Mouse (Mus musculus): ENCODE results near the gene Polr3e. TPM values are rescaled to one million over a fixed set of nuclear protein-coding genes. Genes with fewer than 3 reads are reported as not detected.
"Not testable (repeated sequence)": the region's sequence is repeated elsewhere in the genome, so short reads cannot be mapped to it uniquely, and the experiment has no call there.

The Polr3e gene
- polyA plus RNA-seq, 1 experiment = 26.3 TPM

DNA sequence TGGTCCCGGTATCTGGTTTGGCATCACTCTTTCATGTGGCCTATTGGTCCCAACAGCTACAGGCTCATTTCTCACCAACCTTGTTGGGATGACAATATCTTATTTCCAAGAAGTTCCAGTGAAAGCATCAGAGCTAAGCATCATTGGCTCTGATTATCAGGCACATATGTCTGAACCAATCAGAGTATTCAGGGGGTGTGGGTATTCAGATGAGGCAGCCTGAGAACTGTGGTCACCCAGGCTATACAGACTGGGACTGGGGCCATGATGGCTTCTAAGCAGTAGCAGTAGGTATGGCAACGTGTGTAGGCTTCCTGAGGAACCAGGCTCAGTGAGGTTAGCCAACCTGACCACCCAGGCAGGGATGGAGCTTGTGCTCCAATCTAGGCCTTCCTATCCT, 36.1 kb upstream of the Polr3e start:
- no peak for DNase-seq (ENCODE audit: low read depth)

GRCm38 (mm10) chr7:120882674-120883073, 34.9 kb upstream of the Polr3e start:
- no peak for TF ChIP-seq CTCF (IDR thresholded peaks at IDR 0.05; ENCODE audit: borderline replicate concordance, extremely low read depth, insufficient read depth, insufficient read length)
- TF ChIP-seq POLR2A (IDR thresholded peaks at IDR 0.05; ENCODE audit: borderline replicate concordance, extremely low read depth, insufficient read depth, insufficient read length, poor library complexity, severe bottlenecking) = no peak

More for the DNA sequence above, 36.1 kb upstream of the Polr3e start:
- TF ChIP-seq POLR2A (IDR thresholded peaks at IDR 0.05; ENCODE audit: borderline replicate concordance, extremely low read depth, insufficient read depth, insufficient read length, poor library complexity, severe bottlenecking) (no peak), CTCF (IDR thresholded peaks at IDR 0.05; ENCODE audit: borderline replicate concordance, extremely low read depth, insufficient read depth, insufficient read length) (no peak)

GRCm38 (mm10) chr7:120883523-120884290, 33.8 kb upstream of the Polr3e start:
- no peak for DNase-seq (ENCODE audit: low read depth)
- TF ChIP-seq POLR2A (IDR thresholded peaks at IDR 0.05; ENCODE audit: borderline replicate concordance, extremely low read depth, insufficient read depth, insufficient read length, poor library complexity, severe bottlenecking) (no peak), CTCF (IDR thresholded peaks at IDR 0.05; ENCODE audit: borderline replicate concordance, extremely low read depth, insufficient read depth, insufficient read length) (no peak)

More at GRCm38 (mm10) chr7:120882674-120883073, 34.9 kb upstream of the Polr3e start:
- DNase-seq (ENCODE audit: low read depth) = no peak

DNA sequence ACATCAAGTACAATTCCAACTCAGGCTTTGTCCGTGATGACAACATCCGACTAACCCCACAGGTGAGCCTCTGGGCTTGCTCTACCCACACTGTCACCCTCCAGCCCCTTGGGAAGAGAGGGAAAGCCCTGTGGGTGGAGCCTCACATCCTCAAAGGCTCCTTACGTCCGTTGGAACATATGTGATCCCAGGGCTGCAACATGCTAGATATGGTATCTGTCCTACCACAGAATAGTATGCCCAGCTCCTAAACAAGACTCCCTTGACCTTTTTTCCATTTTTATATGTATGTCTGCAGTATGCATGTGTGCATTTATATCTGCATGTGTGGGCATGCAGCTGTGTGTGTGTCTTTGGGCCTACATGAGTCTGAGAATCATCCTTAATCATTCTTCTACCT, 32.8 kb upstream of the Polr3e start:
- DNase-seq (ENCODE audit: low read depth) = no peak
- no peak for TF ChIP-seq POLR2A (IDR thresholded peaks at IDR 0.05; ENCODE audit: borderline replicate concordance, extremely low read depth, insufficient read depth, insufficient read length, poor library complexity, severe bottlenecking)
- no peak for TF ChIP-seq CTCF (IDR thresholded peaks at IDR 0.05; ENCODE audit: borderline replicate concordance, extremely low read depth, insufficient read depth, insufficient read length)

DNA sequence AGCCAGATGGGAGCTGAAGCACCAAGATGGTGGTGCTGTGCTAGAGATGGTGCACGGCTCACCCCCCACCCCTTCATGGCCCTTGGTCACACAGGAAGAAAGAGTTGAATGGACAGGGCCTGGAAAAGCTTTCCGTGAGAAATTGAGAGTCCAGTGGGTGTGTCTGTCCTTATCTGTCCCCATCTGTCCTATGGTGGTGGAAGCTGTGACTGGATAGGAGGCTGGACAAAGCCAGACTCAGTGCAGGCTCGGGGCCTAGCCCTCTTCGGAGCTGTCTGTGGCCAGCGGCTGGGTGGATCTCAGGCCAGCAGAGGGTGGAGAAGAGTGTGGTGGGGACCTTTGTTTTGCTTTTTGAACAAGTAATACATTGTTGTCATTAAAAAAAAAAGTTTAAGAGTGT, 24.4 kb upstream of the Polr3e start:
- TF ChIP-seq POLR2A (IDR thresholded peaks at IDR 0.05; ENCODE audit: borderline replicate concordance, extremely low read depth, insufficient read depth, insufficient read length, poor library complexity, severe bottlenecking) (no peak), CTCF (IDR thresholded peaks at IDR 0.05; ENCODE audit: borderline replicate concordance, extremely low read depth, insufficient read depth, insufficient read length) (no peak)
- no peak for DNase-seq (ENCODE audit: low read depth)

GRCm38 (mm10) chr7:120897054-120897453, 20.5 kb upstream of the Polr3e start:
- DNase-seq (ENCODE audit: low read depth) = no peak
- TF ChIP-seq CTCF (IDR thresholded peaks at IDR 0.05; ENCODE audit: borderline replicate concordance, extremely low read depth, insufficient read depth, insufficient read length) (no peak), POLR2A (IDR thresholded peaks at IDR 0.05; ENCODE audit: borderline replicate concordance, extremely low read depth, insufficient read depth, insufficient read length, poor library complexity, severe bottlenecking) (no peak)

- no peak for DNase-seq (ENCODE audit: low read depth)
- TF ChIP-seq CTCF (IDR thresholded peaks at IDR 0.05; ENCODE audit: borderline replicate concordance, extremely low read depth, insufficient read depth, insufficient read length) (no peak), POLR2A (IDR thresholded peaks at IDR 0.05; ENCODE audit: borderline replicate concordance, extremely low read depth, insufficient read depth, insufficient read length, poor library complexity, severe bottlenecking) (no peak)
These were observed 19.7 kb upstream of the Polr3e start for GRCm38 (mm10) chr7:120897711-120898335.

DNA sequence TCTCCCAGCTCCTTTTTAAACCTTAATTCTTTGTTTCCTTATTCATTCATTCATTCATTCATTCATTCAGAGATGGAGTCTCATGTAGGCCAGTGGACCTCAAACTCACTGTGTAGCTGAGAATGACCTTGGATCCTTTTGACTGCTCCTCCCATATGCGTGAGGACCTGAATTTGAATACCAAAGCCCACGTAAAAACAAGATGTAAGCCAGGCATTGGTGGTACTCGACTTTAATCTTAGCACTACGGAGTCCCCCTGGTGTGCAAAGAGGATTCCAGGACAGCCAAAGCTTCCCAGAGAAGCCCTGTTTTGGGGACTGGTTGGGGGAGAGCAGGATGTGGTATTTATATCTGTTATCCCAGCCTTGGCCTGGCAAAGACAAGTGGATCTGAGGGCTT, 17.4 kb upstream of the Polr3e start:
- no peak for DNase-seq (ENCODE audit: low read depth)
- TF ChIP-seq CTCF (IDR thresholded peaks at IDR 0.05; ENCODE audit: borderline replicate concordance, extremely low read depth, insufficient read depth, insufficient read length) (no peak), POLR2A (IDR thresholded peaks at IDR 0.05; ENCODE audit: borderline replicate concordance, extremely low read depth, insufficient read depth, insufficient read length, poor library complexity, severe bottlenecking) (no peak)

DNA sequence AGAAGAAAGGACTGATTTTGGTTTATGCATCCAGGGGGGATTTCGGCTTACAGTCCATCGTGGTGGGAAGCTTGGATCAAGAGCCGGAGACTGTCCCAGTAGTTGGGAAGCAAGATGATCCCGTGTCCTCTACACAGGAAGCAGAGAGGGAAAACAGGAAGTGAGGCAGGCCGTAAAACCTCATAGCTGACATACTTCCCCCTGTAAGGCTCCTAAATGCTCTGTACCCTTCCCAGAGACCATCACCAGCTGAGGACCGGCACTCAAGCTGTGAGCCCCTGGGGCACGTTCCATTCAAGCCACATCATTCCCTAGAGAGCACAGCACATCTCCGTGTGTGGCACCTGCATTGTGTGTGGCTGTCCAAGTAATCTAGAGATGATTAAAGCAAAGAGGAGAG, 15.8 kb upstream of the Polr3e start:
- DNase-seq (ENCODE audit: low read depth) = peak; percentile 1
- TF ChIP-seq CTCF (IDR thresholded peaks at IDR 0.05; ENCODE audit: borderline replicate concordance, extremely low read depth, insufficient read depth, insufficient read length) (no peak), POLR2A (IDR thresholded peaks at IDR 0.05; ENCODE audit: borderline replicate concordance, extremely low read depth, insufficient read depth, insufficient read length, poor library complexity, severe bottlenecking) (no peak)

GRCm38 (mm10) chr7:120902931-120903330, 14.6 kb upstream of the Polr3e start:
- peak; percentile 58 for DNase-seq (ENCODE audit: low read depth)
- TF ChIP-seq CTCF (IDR thresholded peaks at IDR 0.05; ENCODE audit: borderline replicate concordance, extremely low read depth, insufficient read depth, insufficient read length) = no peak
- TF ChIP-seq POLR2A (IDR thresholded peaks at IDR 0.05; ENCODE audit: borderline replicate concordance, extremely low read depth, insufficient read depth, insufficient read length, poor library complexity, severe bottlenecking) = no peak

DNA sequence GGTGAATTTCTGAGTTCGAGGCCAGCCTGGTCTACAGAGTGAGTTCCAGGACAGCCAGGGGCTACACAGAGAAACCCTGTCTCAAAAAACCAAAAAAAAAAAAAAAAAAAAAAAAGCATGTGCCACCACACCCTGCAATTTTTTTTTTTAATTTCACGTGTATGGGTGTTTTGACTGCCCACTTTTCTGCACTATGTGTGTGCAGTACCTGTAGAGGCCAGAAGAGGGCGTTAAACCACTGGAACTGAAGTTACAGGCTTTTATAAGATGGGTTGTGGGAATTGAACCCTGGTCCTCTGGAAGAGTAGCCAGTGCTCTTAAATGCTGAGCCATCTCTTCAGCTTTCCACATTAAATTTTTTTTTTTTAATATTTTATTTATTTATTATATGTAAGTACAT, 7.4 kb upstream of the Polr3e start:
- not testable (repeated sequence) for DNase-seq (ENCODE audit: low read depth)
- peak; percentile 3; the same call in 1 of the 2 replicates for TF ChIP-seq CTCF (IDR thresholded peaks at IDR 0.05; ENCODE audit: borderline replicate concordance, extremely low read depth, insufficient read depth, insufficient read length)

- not testable (repeated sequence) for DNase-seq (ENCODE audit: low read depth)
These were observed 6.3 kb upstream of the Polr3e start for GRCm38 (mm10) chr7:120911268-120911667.

Measured in brain, embryonic 14.5 days (tissue).